Mouse (Mus musculus): ENCODE data around the gene Amotl2. TPM values are rescaled to one million over a fixed set of nuclear protein-coding genes. Genes with fewer than 3 reads are reported as not detected.
"Not testable (repeated sequence)": the region's sequence is repeated elsewhere in the genome, so short reads cannot be mapped to it uniquely, and the experiment has no call there.

Amotl2 gene
- polyA plus RNA-seq, 1 experiment, result 6.9 TPM

DNA sequence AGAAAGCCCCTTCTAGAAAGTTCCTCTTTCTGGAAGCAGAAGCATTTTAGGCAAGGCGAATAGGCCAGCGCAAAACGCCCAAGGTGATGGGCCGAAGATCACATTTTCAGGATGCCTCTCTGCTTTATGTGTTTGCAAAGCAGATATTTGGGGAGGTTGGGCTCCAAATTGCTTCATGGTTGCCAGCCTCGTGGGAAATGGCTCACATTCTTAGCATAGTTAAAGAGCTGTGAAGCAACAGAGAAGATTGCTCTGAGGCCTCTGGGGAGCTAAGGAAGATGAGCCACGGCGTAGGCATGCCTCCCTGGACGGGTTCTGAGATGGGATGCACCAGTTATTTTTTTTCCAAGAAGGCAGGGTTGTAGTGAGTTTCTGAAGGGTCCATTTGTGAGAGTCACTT is 47.0 kb downstream of the Amotl2 start:
- no peak for DNase-seq (ENCODE audit: low read depth, low spot score)
- WGBS, result 66% methylated on average over 8 of the region's 8 CpGs

DNA sequence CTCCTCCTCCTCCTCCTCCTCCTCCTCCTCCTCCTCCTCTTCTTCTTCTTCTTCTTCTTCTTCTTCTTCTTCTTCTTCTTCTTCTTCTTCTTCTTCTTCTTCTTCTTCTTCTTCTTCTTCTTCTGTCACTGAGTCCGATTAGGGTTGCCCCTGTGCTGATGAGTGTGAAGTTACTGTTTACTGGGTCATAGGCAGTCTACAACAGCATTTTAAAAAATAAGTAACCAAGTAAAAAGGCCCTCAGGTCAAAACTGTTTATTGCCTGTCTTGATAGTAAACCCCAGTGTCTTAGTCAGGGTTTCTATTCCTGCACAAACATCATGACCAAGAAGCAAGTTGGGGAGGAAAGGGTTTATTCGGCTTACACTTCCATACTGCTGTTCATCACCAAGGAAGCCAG is 48.1 kb downstream of the Amotl2 start:
- 82% methylated on average over 2 of the region's 2 CpGs for WGBS
- DNase-seq (ENCODE audit: low read depth, low spot score), result not testable (repeated sequence)

DNA sequence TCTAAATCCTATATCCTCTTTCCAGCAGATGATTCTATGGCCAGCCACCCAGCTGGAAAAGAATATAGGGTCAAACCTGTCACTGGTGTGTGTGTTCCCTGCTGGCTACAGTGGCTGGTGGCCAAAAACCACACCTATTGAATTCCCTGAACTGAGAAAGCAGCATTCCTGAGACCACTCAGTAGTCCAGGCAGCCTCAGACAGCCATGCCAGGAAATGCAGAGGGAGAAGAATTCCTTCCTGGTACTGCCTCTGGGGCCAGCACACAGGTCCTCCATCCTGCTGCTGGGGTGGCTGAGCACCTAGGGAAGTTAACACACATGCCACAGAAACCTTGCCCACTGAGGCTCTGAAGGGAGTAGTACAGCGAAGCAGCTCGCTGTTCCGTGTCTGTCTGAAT is 50.3 kb downstream of the Amotl2 start:
- WGBS, result 82% methylated on average over 3 of the region's 3 CpGs
- DNase-seq (ENCODE audit: low read depth, low spot score), result no peak

DNA sequence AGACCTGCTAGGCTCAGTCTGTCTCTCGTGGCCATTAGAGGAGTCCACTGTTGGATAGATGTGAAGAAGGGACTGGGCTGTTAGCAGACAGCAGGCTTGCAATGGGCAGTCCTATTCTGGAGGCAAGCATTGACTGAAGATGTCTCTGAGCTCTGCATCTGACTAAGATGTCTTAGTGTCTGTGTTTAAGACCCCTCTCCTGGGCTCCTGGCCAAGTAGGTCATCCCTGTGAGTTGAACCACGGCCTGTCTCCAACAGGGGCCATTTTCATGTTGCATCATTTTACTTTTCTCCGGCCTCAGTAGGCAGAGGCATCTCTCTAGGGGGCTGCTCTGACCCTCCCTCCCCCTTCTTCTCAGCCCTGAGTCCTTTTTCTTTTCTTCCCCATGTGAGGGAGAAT is 52.8 kb downstream of the Amotl2 start:
- WGBS, result 64% methylated on average over 3 of the region's 3 CpGs
- DNase-seq (ENCODE audit: low read depth, low spot score), result no peak

DNA sequence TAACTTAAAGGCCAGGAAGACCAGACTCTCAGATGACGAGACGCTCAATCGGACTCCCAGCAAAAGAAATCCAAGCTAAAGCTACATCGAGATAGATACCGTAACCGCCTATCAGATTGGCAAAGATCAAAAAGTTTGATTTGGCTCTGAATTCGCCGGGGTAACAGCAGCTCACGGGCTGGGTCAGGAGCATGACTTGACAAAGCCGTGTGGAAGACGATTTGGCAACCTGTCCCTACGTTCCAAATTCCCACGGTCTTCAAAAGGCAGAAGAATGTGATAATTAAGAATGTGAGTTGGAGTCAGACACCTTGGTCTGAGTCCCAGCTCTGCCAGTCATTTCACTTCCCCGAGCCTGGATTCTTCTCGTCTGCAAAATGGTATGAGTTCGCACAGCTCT is 53.7 kb downstream of the Amotl2 start:
- DNase-seq (ENCODE audit: low read depth, low spot score), result no peak
- 89% methylated on average over 16 of the region's 16 CpGs for WGBS

DNA sequence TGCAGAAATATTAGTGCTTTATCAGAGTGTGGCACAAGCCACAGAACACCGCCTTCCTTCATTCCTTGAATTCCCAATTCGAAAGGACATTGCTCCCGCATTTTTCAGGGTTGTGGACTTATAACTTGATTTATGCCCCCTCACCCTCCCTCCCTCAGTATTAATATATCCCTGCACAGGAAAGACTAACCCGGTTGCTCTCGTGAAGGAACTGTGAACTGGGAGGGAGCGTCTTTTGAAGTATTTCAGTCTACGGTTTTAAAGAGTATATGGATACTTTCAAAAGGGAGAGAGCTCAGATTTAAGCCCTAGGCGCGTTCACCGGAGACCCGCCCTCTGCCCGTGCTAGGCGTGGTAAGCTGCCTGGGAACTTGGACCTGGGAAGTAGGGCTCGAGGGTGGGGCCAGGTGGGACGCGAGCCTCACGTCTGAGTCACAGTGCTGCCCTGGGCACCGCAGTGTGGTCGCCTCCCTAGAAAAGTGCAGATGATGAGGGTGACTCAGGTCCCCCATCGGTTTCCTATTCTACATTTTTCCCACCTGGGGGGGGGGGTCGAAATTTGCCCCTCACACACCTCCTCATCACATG is 54.9 kb downstream of the Amotl2 start:
- WGBS, result 23% methylated on average over 21 of the region's 21 CpGs
- DNase-seq (ENCODE audit: low read depth, low spot score), result no peak

DNA sequence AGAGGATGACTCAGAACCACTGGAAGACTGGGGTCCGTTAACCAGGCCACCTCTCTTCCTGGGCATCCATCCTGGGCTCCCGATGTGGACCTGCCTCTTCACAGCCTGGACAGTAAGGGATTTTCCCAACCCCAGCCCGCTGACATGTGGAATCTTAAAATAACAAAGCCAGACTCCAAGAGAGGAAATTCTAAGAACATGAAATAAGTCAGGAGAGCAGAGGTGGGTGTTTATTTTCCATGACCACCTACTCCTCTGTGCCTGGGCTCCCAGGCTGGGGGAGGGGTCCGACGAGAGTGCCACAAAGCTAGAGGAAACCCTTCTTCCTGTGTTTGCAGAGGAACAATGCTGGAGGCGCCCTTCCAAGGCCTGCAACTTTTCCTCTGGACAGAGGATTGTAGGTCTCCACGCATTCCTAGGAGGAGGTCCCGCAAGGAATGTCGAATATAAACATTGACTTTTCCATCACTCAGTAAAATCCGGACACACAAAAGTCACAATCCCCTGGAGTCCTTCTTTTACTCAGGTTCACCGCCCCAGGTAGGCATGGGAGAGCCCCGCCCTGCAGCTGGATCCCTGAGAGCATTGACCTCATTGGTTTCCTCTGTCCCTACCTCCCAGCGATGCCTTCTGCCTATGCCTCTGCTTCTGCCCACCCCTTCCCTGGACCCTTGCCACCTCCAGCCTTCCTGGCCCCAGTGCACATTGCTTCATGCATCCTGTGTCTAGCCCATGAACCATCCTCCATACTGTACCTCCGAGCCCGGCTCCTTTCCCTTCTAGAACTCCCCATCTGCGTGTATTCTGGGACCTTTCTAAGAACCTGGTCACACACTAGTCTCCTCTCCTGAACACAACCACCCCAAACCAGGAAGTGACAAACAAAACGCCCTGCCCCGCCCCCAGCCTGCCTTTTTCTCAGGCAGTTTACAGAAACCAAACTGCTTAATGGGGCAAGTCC is 61.4 kb downstream of the Amotl2 start:
- no peak for DNase-seq (ENCODE audit: low read depth, low spot score)

DNA sequence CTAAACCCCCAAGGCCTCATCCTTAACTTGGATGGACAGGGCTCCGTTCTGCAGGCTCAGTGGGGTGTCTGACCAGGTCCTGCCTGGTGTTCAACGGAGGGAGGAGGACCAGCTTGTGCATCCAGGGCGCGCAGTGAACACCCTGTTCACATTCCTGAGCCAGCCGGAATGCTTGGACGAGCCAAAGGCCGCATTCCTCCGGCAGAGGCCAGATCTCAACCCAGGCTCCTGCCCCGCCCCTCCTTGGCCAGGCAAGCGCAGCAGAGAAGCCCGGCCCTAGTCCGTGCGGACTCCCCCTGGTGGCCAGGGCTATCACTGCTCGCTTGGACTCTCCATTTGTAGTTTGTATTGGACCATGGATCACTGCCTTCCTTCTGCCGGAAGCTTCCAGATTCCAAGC is 63.0 kb downstream of the Amotl2 start:
- 4% methylated on average over 15 of the region's 15 CpGs for WGBS
- DNase-seq (ENCODE audit: low read depth, low spot score), result peak; percentile 76

More for the DNA sequence above, 61.4 kb downstream of the Amotl2 start:
- WGBS, result 33% methylated on average over 18 of the region's 18 CpGs

Other genes starting within 250 kb of the Amotl2 start
- 0.31 and 1.4 TPM in 2 replicates for gene Ky, start 210.9 kb upstream of the Amotl2 start, polyA plus RNA-seq (2012; rRNA removed)
- 76.6 and 80.1 TPM in 2 replicates for gene Anapc13, start 90.4 kb upstream of the Amotl2 start, polyA plus RNA-seq (2012; rRNA removed)
- gene Cep63, start 90.1 kb upstream of the Amotl2 start, polyA plus RNA-seq (2012; rRNA removed), result 1.8 and 2.7 TPM in 2 replicates
- 40.1 and 46.8 TPM in 2 replicates for gene Ryk, start 118.2 kb downstream of the Amotl2 start, polyA plus RNA-seq (2012; rRNA removed)

All from large intestine, adult 2 months (tissue).